Mouse (Mus musculus) stomach, postnatal 0 days (tissue): ENCODE results near the gene Map2k5. TPM values are rescaled to one million over a fixed set of nuclear protein-coding genes. Genes with fewer than 3 reads are reported as not detected.

Source experiments
- ATAC-seq: fragments of 200-750 bp; cut with Nextera tagmentation; 2 replicates; pipeline ENCODE4 v1.8.0; 2017; ENCODE audit not compliant: low FRiP score, low TSS enrichment
- DNase-seq: peaks from one replicate; pipeline ENCODE4 v3.0.0-alpha.2; 2016; ENCODE audit warnings: low spot score
- H3K27ac ChIP-seq: fragments of 300-500 bp; sonication (generic); replicated peaks from 2 replicates; pipeline ENCODE4 v1.5.1; 2014; ENCODE audit warnings: mild to moderate bottlenecking, control low read depth
- H3K27me3 ChIP-seq: fragments of 300-500 bp; sonication (generic); 2 replicates; pipeline ENCODE4 v1.6.1; 2014; ENCODE audit warnings: low read length; ENCODE audit not compliant: control insufficient read depth, insufficient read depth
- H3K36me3 ChIP-seq: fragments of 300-500 bp; sonication (generic); 2 replicates; pipeline ENCODE4 v1.6.1; 2014; ENCODE audit warnings: low read length, mixed read lengths; ENCODE audit not compliant: control insufficient read depth, insufficient read depth
- H3K4me1 ChIP-seq: fragments of 300-500 bp; sonication (generic); replicated peaks from 2 replicates; pipeline ENCODE4 v1.6.1; 2014; ENCODE audit warnings: antibody characterized with exemption; ENCODE audit not compliant: control insufficient read depth, insufficient read depth
- H3K4me2 ChIP-seq: fragments of 300-500 bp; sonication (generic); replicated peaks from 2 replicates; pipeline ENCODE4 v1.6.1; 2014; ENCODE audit warnings: low read depth, mild to moderate bottlenecking, control low read depth, moderate library complexity
- H3K4me3 ChIP-seq: fragments of 300-500 bp; sonication (generic); 2 replicates; pipeline ENCODE4 v1.5.1; 2014; ENCODE audit warnings: low read depth, low read length, control low read depth
- H3K9ac ChIP-seq: fragments of 300-500 bp; sonication (generic); 2 replicates; pipeline ENCODE4 v1.6.1; 2014; ENCODE audit warnings: mild to moderate bottlenecking, low read length, control low read depth, mixed read lengths
- H3K9me3 ChIP-seq: fragments of 300-500 bp; sonication (generic); 2 replicates; pipeline ENCODE4 v1.6.1; 2016; ENCODE audit warnings: low read length; ENCODE audit not compliant: control insufficient read depth
- CTCF ChIP-seq: IDR thresholded peaks from 2 replicates; pipeline ENCODE4 v1.5.1; 2016; ENCODE audit warnings: antibody characterized with exemption, low read depth, mild to moderate bottlenecking, moderate library complexity
- EP300 ChIP-seq: optimal IDR thresholded peaks from 2 replicates; pipeline ENCODE3; 2016; ENCODE audit warnings: antibody characterized with exemption
- WGBS: fragments of 180-500 bp; shearing (Covaris S2); extraction: QIAGEN DNeasy Blood & Tissue Kit; methylation state at CpG from one replicate; pipeline ENCODE4 v1.1.7; 2014; 5-methylcytosine and 5-hydroxymethylcytosine counted together
- polyA plus RNA-seq: library from polyadenylated mRNA; unstranded; fragments of >200 nt; fragmentation: Nextera tagmentation; extraction: Ambion mirVana; gene quantifications from 2 replicates; pipeline ENCODE4 v1.2.1, GENCODE M21; 2015

Gene Map2k5
- polyA plus RNA-seq, 1 experiment from 2014 or later: 14.9 TPM

GRCm38 (mm10) chr9:63131957-63132602, 245.6 kb downstream of the Map2k5 start:
- TF ChIP-seq CTCF: no peak
- TF ChIP-seq EP300: no peak
- H3K27me3 ChIP-seq: peaks cover 3% of the 10 kb centered on the region; the same call in 1 of the 2 replicates
- peak overlapping the region; percentile 87 for H3K27ac ChIP-seq
- no peaks in the 10 kb centered on the region for H3K36me3 ChIP-seq
- H3K9ac ChIP-seq: peak overlapping the region; percentile 80
- no peaks in the 10 kb centered on the region for H3K9me3 ChIP-seq
- WGBS: 11% methylated on average over 28 of the region's 28 CpGs
- peak overlapping the region; percentile 85 for H3K4me2 ChIP-seq
- H3K4me1 ChIP-seq: 0 out of 2 replicates have a peak, but pooled peaks cover 4% of the 10 kb centered on the region
- peak; percentile 56 for DNase-seq
- peak; percentile 24; the same call in 1 of the 2 replicates for ATAC-seq
- peak overlapping the region; percentile 66 for H3K4me3 ChIP-seq

DNA sequence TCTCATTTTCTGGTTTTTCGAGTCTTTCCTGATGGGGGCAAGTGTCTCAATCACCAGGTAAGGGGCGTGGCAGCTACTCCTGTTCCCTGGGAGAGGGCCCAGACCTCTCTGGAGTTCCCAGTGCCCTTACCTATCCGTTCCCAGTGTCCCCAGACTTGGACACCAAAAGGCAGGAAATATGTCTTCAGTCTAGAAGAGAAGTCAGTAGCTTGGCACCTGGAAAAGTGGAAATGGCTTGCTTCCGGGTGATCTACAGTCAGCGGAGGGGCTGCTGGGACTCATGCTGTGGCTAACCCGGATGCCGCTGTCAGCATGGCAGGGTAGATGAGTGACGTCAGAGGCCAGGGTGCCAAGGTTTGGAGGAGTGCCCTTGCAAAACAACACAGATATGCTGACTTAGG, 248.1 kb downstream of the Map2k5 start:
- Histone ChIP-seq H3K4me2 (no peak overlapping the region), H3K27me3 (peaks cover 1% of the 10 kb centered on the region; the same call in 1 of the 2 replicates), H3K4me1 (0 out of 2 replicates have a peak, but pooled peaks cover 4% of the 10 kb centered on the region), H3K27ac (0 out of 2 replicates have a peak overlapping the region, but pooled peaks have one; percentile 14), H3K9me3 (no peaks in the 10 kb centered on the region), H3K9ac (no peak overlapping the region), H3K36me3 (no peaks in the 10 kb centered on the region), H3K4me3 (no peak overlapping the region)
- WGBS: 69% methylated on average over 8 of the region's 8 CpGs
- ATAC-seq: no peak
- no peak for DNase-seq
- no peak for TF ChIP-seq EP300
- no peak for TF ChIP-seq CTCF

DNA sequence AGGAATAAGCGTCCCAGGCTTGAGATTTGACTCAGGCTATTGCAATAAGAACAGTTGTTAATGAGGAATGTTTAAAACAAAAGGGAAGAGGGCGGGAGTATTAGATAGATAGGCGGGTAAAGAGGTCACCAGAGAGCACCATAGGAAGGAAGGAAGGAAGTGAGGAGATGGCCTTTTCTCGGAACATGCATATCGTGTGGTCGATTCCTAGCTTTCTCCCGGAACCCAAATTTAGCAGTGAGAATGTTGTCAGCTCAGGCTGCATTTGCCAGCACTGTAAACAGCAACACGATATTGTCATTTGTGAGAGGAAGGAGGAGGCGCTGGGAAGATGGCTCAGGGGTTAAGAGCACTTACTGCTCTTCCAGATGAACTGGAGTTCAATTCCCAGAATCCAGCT, 253.2 kb downstream of the Map2k5 start:
- H3K27ac ChIP-seq: no peak overlapping the region
- DNase-seq (no peak), ATAC-seq (no peak)
- H3K4me2 ChIP-seq: no peak overlapping the region; the same call in 1 of the 2 replicates
- no peaks in the 10 kb centered on the region for H3K27me3 ChIP-seq
- H3K4me1 ChIP-seq: no peaks in the 10 kb centered on the region
- no peak overlapping the region for H3K4me3 ChIP-seq
- whole genome bisulfite sequencing: 38% methylated on average over 9 of the region's 9 CpGs
- H3K9me3 ChIP-seq: no peaks in the 10 kb centered on the region
- no peaks in the 10 kb centered on the region for H3K36me3 ChIP-seq
- no peak for TF ChIP-seq CTCF
- no peak for TF ChIP-seq EP300
- H3K9ac ChIP-seq: no peak overlapping the region

GRCm38 (mm10) chr9:63123451-63124438, 254.0 kb downstream of the Map2k5 start:
- ATAC-seq: peak; percentile 97
- Histone ChIP-seq H3K27ac (peak overlapping the region; percentile 86), H3K4me2 (peak overlapping the region; percentile 84), H3K36me3 (no peaks in the 10 kb centered on the region), H3K4me3 (peak overlapping the region; percentile 52), H3K9ac (peak overlapping the region; percentile 67), H3K9me3 (no peaks in the 10 kb centered on the region), H3K4me1 (no peaks in the 10 kb centered on the region), H3K27me3 (no peaks in the 10 kb centered on the region)
- TF ChIP-seq EP300: no peak
- TF ChIP-seq CTCF: peak; percentile 100
- DNase-seq: peak; percentile 94
- 5% methylated on average over 30 of the region's 30 CpGs for WGBS

GRCm38 (mm10) chr9:63122161-63122833, 255.4 kb downstream of the Map2k5 start:
- no peak overlapping the region for H3K4me3 ChIP-seq
- H3K27me3 ChIP-seq: no peaks in the 10 kb centered on the region
- no peak overlapping the region for H3K9ac ChIP-seq
- no peak overlapping the region for H3K4me2 ChIP-seq
- no peaks in the 10 kb centered on the region for H3K36me3 ChIP-seq
- WGBS: 55% methylated on average over 8 of the region's 8 CpGs
- no peak for DNase-seq
- ATAC-seq: no peak
- H3K9me3 ChIP-seq: no peaks in the 10 kb centered on the region
- H3K27ac ChIP-seq: no peak overlapping the region
- TF ChIP-seq CTCF (no peak), EP300 (no peak)
- no peaks in the 10 kb centered on the region for H3K4me1 ChIP-seq
